Mouse (Mus musculus) gastrocnemius, adult 18-20 months (tissue): Measurements from ENCODE around the gene Sobp. TPM values are rescaled to one million over a fixed set of nuclear protein-coding genes. Genes with fewer than 3 reads are reported as not detected.

ENCODE experiments used
- DNase-seq: peaks from one replicate; pipeline ENCODE4 v3.0.0; 2021; ENCODE audit warnings: low spot score
- total RNA-seq, 2 experiments: library from RNA; stranded (reverse); gene quantifications; 2 replicates each; pipeline ENCODE4 v1.2.3; 2021

The Sobp gene
- total RNA-seq, 2 experiments from 2014 or later: 29.6 to 36.3 TPM

GRCm38 (mm10) chr10:43162318-43162717 is 12.0 kb downstream of the Sobp start:
- no peak for DNase-seq

- peak; percentile 50 for DNase-seq
Observed at GRCm38 (mm10) chr10:43159333-43159732, 15.0 kb downstream of the Sobp start.

- DNase-seq: no peak
Observed at GRCm38 (mm10) chr10:43158917-43159316, 15.4 kb downstream of the Sobp start.

GRCm38 (mm10) chr10:43155046-43155560 is 19.2 kb downstream of the Sobp start:
- DNase-seq: peak; percentile 86

- peak; percentile 40 for DNase-seq
Observed at GRCm38 (mm10) chr10:43152643-43153042, 21.7 kb downstream of the Sobp start.

- peak; percentile 74 for DNase-seq
Observed at GRCm38 (mm10) chr10:43148456-43148855, 25.9 kb downstream of the Sobp start.

- no peak for DNase-seq
Observed at GRCm38 (mm10) chr10:43143173-43143572, 31.2 kb downstream of the Sobp start.

GRCm38 (mm10) chr10:43134027-43134426 is 40.3 kb downstream of the Sobp start:
- DNase-seq: no peak

GRCm38 (mm10) chr10:43128750-43129149 is 45.6 kb downstream of the Sobp start:
- DNase-seq: no peak

GRCm38 (mm10) chr10:43124561-43124960 is 49.8 kb downstream of the Sobp start:
- DNase-seq: no peak

- no peak for DNase-seq
Observed at GRCm38 (mm10) chr10:43124156-43124555, 50.2 kb downstream of the Sobp start.

- DNase-seq: no peak
Observed at GRCm38 (mm10) chr10:43123422-43123821, 50.9 kb downstream of the Sobp start.

GRCm38 (mm10) chr10:43120688-43121450 is 53.5 kb downstream of the Sobp start:
- DNase-seq: no peak

- no peak for DNase-seq
Observed at GRCm38 (mm10) chr10:43116083-43116927, 58.0 kb downstream of the Sobp start.

GRCm38 (mm10) chr10:43112296-43112695 is 62.0 kb downstream of the Sobp start:
- no peak for DNase-seq

GRCm38 (mm10) chr10:43106616-43107015 is 67.7 kb downstream of the Sobp start:
- DNase-seq: no peak

- DNase-seq: no peak
Observed at GRCm38 (mm10) chr10:43106196-43106595, 68.1 kb downstream of the Sobp start.

GRCm38 (mm10) chr10:43100513-43100912 is 73.8 kb downstream of the Sobp start:
- no peak for DNase-seq

GRCm38 (mm10) chr10:43099229-43099628 is 75.1 kb downstream of the Sobp start:
- peak; percentile 19 for DNase-seq

- DNase-seq: no peak
Observed at GRCm38 (mm10) chr10:43097755-43098154, 76.6 kb downstream of the Sobp start.

GRCm38 (mm10) chr10:43096614-43097013 is 77.7 kb downstream of the Sobp start:
- DNase-seq: no peak

- no peak for DNase-seq
Observed at GRCm38 (mm10) chr10:43094537-43094936, 79.8 kb downstream of the Sobp start.
